Mouse (Mus musculus) E14TG2a.4 (cell line): ENCODE measurements at regions not wholly inside any gene's neighbourhood (a gene's known extent, or its start where the extent isn't known, plus 50 kb on each side); places are given as distances from the start of the nearest gene placed in this dataset.
"Not testable (repeated sequence)": the region's sequence is repeated elsewhere in the genome, so short reads cannot be mapped to it uniquely, and the experiment has no call there.

Source experiments
- CTCF ChIP-seq: conservative IDR thresholded peaks from 2 replicates; pipeline ENCODE4 v1.5.1; 2014; ENCODE audit warnings: low read length
- NANOG ChIP-seq: IDR thresholded peaks from 2 replicates; pipeline ENCODE4 v1.6.1; 2014; ENCODE audit warnings: borderline replicate concordance, low read length, mixed read lengths

DNA sequence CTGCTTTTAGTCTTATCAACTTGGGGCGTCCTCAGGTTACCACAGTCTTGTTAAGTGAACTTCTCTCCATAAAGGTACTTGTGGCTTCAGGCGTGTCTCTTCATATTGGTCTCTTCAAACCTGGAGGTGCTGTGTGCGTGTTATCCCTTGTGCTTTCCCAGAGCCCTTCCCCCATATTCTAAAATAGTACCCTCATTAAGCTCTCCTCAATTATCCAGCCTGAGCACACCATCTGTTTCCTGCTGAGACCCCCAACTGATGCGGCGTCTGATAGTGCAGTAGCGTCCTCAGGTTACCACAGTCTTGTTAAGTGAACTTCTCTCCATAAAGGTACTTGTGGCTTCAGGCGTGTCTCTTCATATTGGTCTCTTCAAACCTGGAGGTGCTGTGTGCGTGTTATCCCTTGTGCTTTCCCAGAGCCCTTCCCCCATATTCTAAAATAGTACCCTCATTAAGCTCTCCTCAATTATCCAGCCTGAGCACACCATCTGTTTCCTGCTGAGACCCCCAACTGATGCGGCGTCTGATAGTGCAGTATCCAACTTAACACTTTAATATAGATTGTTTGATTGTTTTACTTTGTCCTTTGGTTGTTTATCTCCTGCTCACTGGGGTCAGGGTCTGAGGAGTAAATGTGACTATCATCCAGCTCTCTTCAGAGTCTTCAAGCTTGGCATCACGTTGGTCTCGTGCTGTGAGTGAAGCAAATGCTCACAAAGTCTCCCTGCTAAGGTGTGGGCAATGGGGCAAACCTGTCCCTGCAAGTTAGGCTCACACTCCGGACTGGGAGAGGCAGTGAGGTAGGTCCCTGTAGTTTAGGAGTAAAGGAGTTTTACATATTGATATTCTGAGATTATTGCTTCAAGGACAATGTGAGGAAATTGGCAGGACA is 444.5 kb upstream of the Fam160b2 start:
- not testable (repeated sequence) for TF ChIP-seq CTCF, NANOG
